Mouse (Mus musculus) left cerebral cortex, adult 11 months (tissue): Measurements from ENCODE around the gene Tmem216.
"Not testable (repeated sequence)": the region's sequence is repeated elsewhere in the genome, so short reads cannot be mapped to it uniquely, and the experiment has no call there.

Source experiments
- DNase-seq: peaks from one replicate; pipeline ENCODE4 v3.0.0; 2022; ENCODE audit warnings: low spot score

Gene Tmem216

GRCm38 (mm10) chr19:10565217-10565616, 9.2 kb upstream of the Tmem216 start:
- DNase-seq = no peak

GRCm38 (mm10) chr19:10564278-10564677, 8.2 kb upstream of the Tmem216 start:
- no peak for DNase-seq

- DNase-seq = no peak
These were observed 6.3 kb upstream of the Tmem216 start for GRCm38 (mm10) chr19:10562351-10562750.

GRCm38 (mm10) chr19:10561558-10562314, 5.7 kb upstream of the Tmem216 start:
- no peak for DNase-seq

- no peak for DNase-seq
These were observed 4.1 kb upstream of the Tmem216 start for GRCm38 (mm10) chr19:10560108-10560507.

GRCm38 (mm10) chr19:10557837-10558375, 1.9 kb upstream of the Tmem216 start:
- not testable (repeated sequence) for DNase-seq

GRCm38 (mm10) chr19:10557430-10557829, 1.4 kb upstream of the Tmem216 start:
- no peak for DNase-seq

- DNase-seq = no peak
These were observed 963 bp upstream of the Tmem216 start for GRCm38 (mm10) chr19:10557001-10557400.

GRCm38 (mm10) chr19:10539454-10539853, 16.6 kb downstream of the Tmem216 start:
- no peak for DNase-seq

- DNase-seq = no peak
These were observed 26.0 kb downstream of the Tmem216 start for GRCm38 (mm10) chr19:10530082-10530481.

- DNase-seq = peak; percentile 9
These were observed 30.1 kb downstream of the Tmem216 start, which contains the start of gene Sdhaf2 for GRCm38 (mm10) chr19:10525910-10526309. Sdhaf2 (minus strand) TSS chr19:10526142.

- DNase-seq = peak; percentile 83
These were observed 30.7 kb downstream of the Tmem216 start, which contains the start of gene Cpsf7 for GRCm38 (mm10) chr19:10525106-10525901. Cpsf7 (plus strand) TSS chr19:10525266.

GRCm38 (mm10) chr19:10524784-10525105, 31.3 kb downstream of the Tmem216 start:
- no peak for DNase-seq

- DNase-seq = no peak
These were observed 32.5 kb downstream of the Tmem216 start for GRCm38 (mm10) chr19:10523483-10524080.

- DNase-seq = no peak
These were observed 34.1 kb downstream of the Tmem216 start for GRCm38 (mm10) chr19:10521926-10522325.

- no peak for DNase-seq
These were observed 35.7 kb downstream of the Tmem216 start for GRCm38 (mm10) chr19:10520355-10520754.

GRCm38 (mm10) chr19:10510759-10511330, 45.2 kb downstream of the Tmem216 start:
- DNase-seq = no peak

GRCm38 (mm10) chr19:10502571-10502970, 53.5 kb downstream of the Tmem216 start:
- no peak for DNase-seq

GRCm38 (mm10) chr19:10500581-10500980, 55.5 kb downstream of the Tmem216 start:
- DNase-seq = no peak

GRCm38 (mm10) chr19:10497512-10498160, 58.4 kb downstream of the Tmem216 start:
- no peak for DNase-seq

- no peak for DNase-seq
These were observed 59.1 kb downstream of the Tmem216 start for GRCm38 (mm10) chr19:10496976-10497375.

GRCm38 (mm10) chr19:10495670-10496069, 60.4 kb downstream of the Tmem216 start:
- no peak for DNase-seq
